Mouse (Mus musculus) lung, adult 2 months (tissue): Measurements from ENCODE around the gene Foxp1.

ENCODE experiments used
- CTCF ChIP-seq: fragments of 200-500 bp; IDR thresholded peaks from 2 replicates; pipeline ENCODE4 v1.5.1; 2011; ENCODE audit warnings: mild to moderate bottlenecking, low read length, control low read depth; ENCODE audit not compliant: insufficient read depth
- POLR2A ChIP-seq: fragments of 200-500 bp; IDR thresholded peaks from 2 replicates; pipeline ENCODE4 v1.6.1; 2011; ENCODE audit warnings: low read depth, mild to moderate bottlenecking, control low read depth, low read length, borderline replicate concordance; ENCODE audit errors: extremely low read depth

DNA sequence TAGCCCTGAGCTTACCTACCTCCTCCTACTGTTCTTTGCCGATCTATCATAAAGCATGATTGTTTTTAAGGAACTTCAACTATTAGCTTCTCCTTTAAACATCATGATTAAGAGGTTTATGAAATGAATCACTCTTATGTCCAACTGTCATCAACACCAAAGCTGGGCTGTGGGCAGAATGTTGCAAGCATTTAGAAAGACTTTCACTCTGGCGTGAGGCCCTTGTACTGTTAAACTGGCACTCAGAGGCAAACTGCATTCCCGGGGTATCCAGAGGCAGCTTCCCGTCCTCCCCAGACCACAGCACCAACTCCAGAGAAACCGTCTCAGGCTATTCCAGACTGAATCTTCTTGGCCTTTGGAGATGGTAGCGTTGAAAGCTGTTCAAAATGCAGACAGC is 86.2 kb downstream of the Foxp1 start:
- TF ChIP-seq CTCF (no peak), POLR2A (no peak)
